Mouse (Mus musculus) ES-E14 (cell line): ENCODE results near the gene Cped1.

Source experiments
- CHD2 ChIP-seq: IDR thresholded peaks from 2 replicates; pipeline ENCODE4 v1.6.1; 2014; ENCODE audit warnings: mild to moderate bottlenecking, low read depth, low read length, inconsistent platforms
- HCFC1 ChIP-seq: IDR thresholded peaks from 2 replicates; pipeline ENCODE4 v1.6.1; 2012; ENCODE audit warnings: low read length, inconsistent platforms, borderline replicate concordance; ENCODE audit not compliant: insufficient read depth
- MAFK ChIP-seq: IDR thresholded peaks from 2 replicates; pipeline ENCODE4 v1.6.1; 2014; ENCODE audit warnings: mild to moderate bottlenecking, low read depth, low read length, inconsistent platforms; ENCODE audit not compliant: insufficient read depth
- ZNF384 ChIP-seq: IDR thresholded peaks from 2 replicates; pipeline ENCODE4 v1.6.1; 2012; ENCODE audit warnings: low read depth, low read length, inconsistent platforms

- no peak for TF ChIP-seq MAFK
- TF ChIP-seq ZNF384: no peak
- TF ChIP-seq CHD2: no peak
- no peak for TF ChIP-seq HCFC1
These were observed 18.3 kb downstream of the Cped1 start for GRCm38 (mm10) chr6:22003959-22004543.
